Mouse (Mus musculus) MEL (cell line): ENCODE data around the gene Siva1.

Experiments used
- HCFC1 ChIP-seq: IDR thresholded peaks from 2 replicates; pipeline ENCODE4 v1.6.1; 2012; ENCODE audit warnings: low read depth, mild to moderate bottlenecking, inconsistent platforms, low read length, improper control_type of control experiment, moderate library complexity
- TAL1 ChIP-seq: IDR thresholded peaks from 2 replicates; pipeline ENCODE4 v1.6.1; 2012; ENCODE audit warnings: mild to moderate bottlenecking, inconsistent platforms, low read length, moderate library complexity, mixed read lengths

- TF ChIP-seq HCFC1, result no peak
- TF ChIP-seq TAL1, result peak; percentile 95
These were observed 44.0 kb downstream of the Siva1 start for GRCm38 (mm10) chr12:112688458-112688857.
